Mouse (Mus musculus): ENCODE results near the gene Psmb3.

Psmb3 gene

GRCm38 (mm10) chr11:97748496-97748895 is 45.3 kb downstream of the Psmb3 start:
- no peak for DNase-seq (ENCODE audit: low read depth, low spot score)

GRCm38 (mm10) chr11:97753277-97753676 is 50.1 kb downstream of the Psmb3 start:
- DNase-seq (ENCODE audit: low read depth, low spot score), result peak; percentile 88

GRCm38 (mm10) chr11:97758125-97758524 is 54.9 kb downstream of the Psmb3 start:
- no peak for DNase-seq (ENCODE audit: low read depth, low spot score)

- DNase-seq (ENCODE audit: low read depth, low spot score), result no peak
Measured at GRCm38 (mm10) chr11:97758942-97759341, 55.7 kb downstream of the Psmb3 start.

- no peak for DNase-seq (ENCODE audit: low read depth, low spot score)
Measured at GRCm38 (mm10) chr11:97761638-97762037, 58.4 kb downstream of the Psmb3 start.

All from brain, adult 2 months (tissue).